Mouse (Mus musculus): ENCODE data around the gene Ntrk3.

The Ntrk3 gene

DNA sequence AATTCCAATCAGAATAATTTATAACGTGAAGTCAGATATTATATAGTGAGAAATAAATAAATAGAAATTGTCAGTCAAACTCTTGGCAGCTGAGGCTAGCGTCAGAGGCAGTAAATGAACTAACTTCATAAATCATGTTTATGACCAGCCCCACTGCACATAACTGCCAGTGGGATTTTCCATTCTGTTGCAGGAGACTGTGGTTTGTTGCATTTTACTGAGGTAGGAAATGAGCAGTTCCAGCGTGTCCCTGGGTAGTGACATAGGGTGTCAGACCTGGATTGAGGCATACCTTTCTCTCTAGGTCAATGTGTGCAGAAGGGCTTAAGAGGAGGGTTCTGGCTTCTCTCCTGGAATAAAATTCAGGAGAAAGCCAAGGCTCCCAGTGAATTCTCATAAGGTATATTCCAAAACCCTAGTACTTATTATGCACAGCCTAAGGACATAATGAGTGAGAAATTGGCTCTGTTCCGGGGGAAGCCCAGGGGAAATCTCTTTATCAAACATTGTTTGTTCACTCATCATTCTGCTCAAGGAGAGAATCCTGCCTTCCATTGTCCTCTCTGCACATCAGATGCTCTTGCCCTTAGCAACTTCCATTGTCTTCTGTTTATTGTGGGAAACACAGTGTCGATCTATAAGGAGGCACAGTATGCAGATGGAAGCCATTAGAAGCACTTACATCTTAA lies 565.4 kb downstream of the Ntrk3 start:
- DNase-seq, result no peak

DNA sequence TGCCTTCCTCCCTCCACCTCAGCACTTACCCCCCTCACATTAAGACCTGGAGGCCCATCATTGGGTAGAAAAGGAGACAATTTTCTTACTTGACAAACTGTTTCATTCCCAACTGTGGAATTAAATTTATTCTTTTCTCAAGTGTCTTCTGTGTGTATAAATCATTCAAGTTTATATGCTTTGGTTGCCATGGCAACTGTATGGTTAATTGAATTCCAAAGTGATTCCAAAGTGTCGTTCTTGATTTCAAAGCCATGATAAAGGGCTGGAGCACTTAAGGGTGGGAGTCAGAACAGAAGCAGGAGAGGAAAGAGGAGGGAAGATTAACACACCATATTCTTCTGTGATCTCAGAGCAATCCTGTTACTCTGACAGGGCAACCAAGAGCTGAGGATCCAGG lies 572.3 kb downstream of the Ntrk3 start:
- peak; percentile 20 for DNase-seq

DNA sequence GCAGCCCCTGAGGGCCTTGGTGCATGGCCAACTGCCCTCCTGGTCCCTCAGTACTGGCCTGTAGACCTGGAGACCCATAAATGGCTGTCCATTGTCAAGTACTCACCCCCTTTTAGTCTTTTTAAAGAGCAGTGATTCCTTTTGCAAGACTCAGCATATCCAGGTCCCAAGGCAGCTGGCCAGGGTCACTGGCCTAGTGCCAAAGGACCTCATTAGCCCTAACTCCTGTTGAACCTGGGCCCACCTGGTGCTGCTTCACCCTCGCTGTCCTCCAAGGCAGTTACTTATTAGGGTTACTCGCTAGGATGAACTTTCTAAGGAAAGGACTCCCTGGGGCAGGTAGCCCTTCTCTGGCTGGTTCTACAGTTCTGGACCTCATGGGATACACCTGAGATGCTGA lies 579.9 kb downstream of the Ntrk3 start:
- DNase-seq, result no peak

DNA sequence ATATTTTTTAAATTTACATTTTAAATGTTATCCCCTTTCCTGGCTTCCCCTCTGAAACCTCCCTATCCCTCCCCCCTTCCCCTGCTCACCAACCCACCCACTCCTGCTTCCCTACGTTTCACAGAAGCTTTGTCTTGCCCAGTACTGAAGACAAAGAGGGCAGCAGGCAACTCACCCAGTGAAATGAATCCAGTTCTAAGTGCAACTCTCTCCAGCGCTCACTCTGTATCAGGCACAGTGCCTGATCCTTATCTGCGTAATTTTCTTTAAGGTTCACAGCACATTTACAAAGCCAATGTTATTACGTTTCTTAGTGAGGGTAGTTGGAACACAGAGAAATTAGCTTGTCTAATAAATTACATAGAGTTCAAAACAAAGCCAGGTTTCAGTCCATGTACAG lies 592.6 kb downstream of the Ntrk3 start:
- DNase-seq, result no peak

DNA sequence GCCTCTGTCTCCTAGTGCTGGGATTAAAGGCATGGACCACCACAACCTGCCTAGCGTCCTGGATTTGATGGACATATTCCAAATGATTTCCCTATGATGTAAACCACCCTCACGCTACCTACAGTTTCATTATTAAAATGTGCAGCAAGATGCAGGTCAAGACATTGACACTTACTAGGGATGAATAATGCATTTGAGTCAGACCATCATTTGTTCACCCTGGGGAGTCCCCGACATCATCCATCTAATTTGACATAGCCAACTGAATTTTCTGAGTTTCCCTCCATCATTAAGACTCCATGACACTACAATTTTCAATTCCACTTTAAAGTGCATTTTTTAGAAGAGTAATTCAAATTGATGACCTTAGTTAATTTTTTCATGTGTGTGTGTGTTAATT lies 593.0 kb downstream of the Ntrk3 start:
- no peak for DNase-seq

DNA sequence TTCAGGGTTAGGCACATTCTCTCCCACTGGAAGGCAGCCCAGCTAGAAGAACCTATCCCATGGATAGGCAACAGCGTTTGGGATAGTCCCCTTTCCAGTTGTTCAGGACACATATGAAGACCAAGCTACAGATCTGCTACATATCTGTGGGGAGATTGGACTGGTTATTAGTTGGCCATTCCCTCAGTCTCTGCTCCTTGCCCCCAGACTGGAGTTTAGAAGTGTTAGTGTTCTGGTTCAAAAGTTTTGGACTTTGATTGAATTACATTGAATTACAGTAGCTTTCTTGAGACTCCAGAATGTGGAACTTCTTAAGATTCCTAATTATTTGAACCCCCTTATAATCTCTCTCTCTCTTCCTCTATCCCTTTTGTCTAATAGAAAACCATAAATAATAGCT lies 607.8 kb downstream of the Ntrk3 start:
- no peak for DNase-seq
